Mouse (Mus musculus) hindbrain, embryonic 14.5 days (tissue): ENCODE measurements around the gene Lrfn2. TPM values are rescaled to one million over a fixed set of nuclear protein-coding genes. Genes with fewer than 3 reads are reported as not detected.

Experiments
- ATAC-seq: fragments of 200-750 bp; cut with Nextera tagmentation; 2 replicates; pipeline ENCODE4 v1.8.0; 2017; ENCODE audit warnings: moderate number of reproducible peaks, mild to moderate bottlenecking, moderate TSS enrichment, moderate library complexity; ENCODE audit not compliant: low FRiP score
- DNase-seq: peaks from one replicate; pipeline ENCODE4 v3.0.0-alpha.2; 2015; ENCODE audit warnings: low spot score
- H3K27ac ChIP-seq: fragments of 300-500 bp; sonication (generic); 2 replicates; pipeline ENCODE4 v1.5.1; 2014; ENCODE audit warnings: mild to moderate bottlenecking, moderate library complexity
- H3K27me3 ChIP-seq: fragments of 300-500 bp; sonication (generic); 2 replicates; pipeline ENCODE4 v1.6.1; 2014; ENCODE audit warnings: mild to moderate bottlenecking, low read length, mixed read lengths; ENCODE audit not compliant: control insufficient read depth, insufficient read depth
- H3K36me3 ChIP-seq: fragments of 300-500 bp; sonication (generic); replicated peaks from 2 replicates; pipeline ENCODE4 v1.6.1; 2014; ENCODE audit not compliant: control insufficient read depth, insufficient read depth
- H3K4me1 ChIP-seq: fragments of 300-500 bp; sonication (generic); replicated peaks from 2 replicates; pipeline ENCODE4 v1.6.1; 2014; ENCODE audit warnings: antibody characterized with exemption, low read length, mixed read lengths; ENCODE audit not compliant: control insufficient read depth, insufficient read depth
- H3K4me2 ChIP-seq: fragments of 300-500 bp; sonication (generic); replicated peaks from 2 replicates; pipeline ENCODE4 v1.6.1; 2014; ENCODE audit warnings: mild to moderate bottlenecking, moderate library complexity
- H3K4me3 ChIP-seq: fragments of 300-500 bp; sonication (generic); replicated peaks from 2 replicates; pipeline ENCODE4 v1.5.1; 2014; ENCODE audit warnings: mild to moderate bottlenecking, low read length
- H3K9ac ChIP-seq: fragments of 300-500 bp; sonication (generic); 2 replicates; pipeline ENCODE4 v1.6.1; 2014
- H3K9me3 ChIP-seq: fragments of 300-500 bp; sonication (generic); 2 replicates; pipeline ENCODE4 v1.6.1; 2016; ENCODE audit warnings: low read length; ENCODE audit not compliant: control insufficient read depth
- WGBS: fragments of 180-500 bp; shearing (Covaris S2); extraction: QIAGEN DNeasy Blood & Tissue Kit; methylation state at CpG from one replicate; pipeline ENCODE4 v1.1.7; 2014; 5-methylcytosine and 5-hydroxymethylcytosine counted together
- polyA plus RNA-seq: library from polyadenylated mRNA; unstranded; fragments of >200 nt; fragmentation: Nextera tagmentation; extraction: Ambion mirVana; gene quantifications from 2 replicates; pipeline ENCODE4 v1.2.1, GENCODE M21; 2014

Gene Lrfn2
- polyA plus RNA-seq, 1 experiment from 2014 or later = 7.9 TPM

DNA sequence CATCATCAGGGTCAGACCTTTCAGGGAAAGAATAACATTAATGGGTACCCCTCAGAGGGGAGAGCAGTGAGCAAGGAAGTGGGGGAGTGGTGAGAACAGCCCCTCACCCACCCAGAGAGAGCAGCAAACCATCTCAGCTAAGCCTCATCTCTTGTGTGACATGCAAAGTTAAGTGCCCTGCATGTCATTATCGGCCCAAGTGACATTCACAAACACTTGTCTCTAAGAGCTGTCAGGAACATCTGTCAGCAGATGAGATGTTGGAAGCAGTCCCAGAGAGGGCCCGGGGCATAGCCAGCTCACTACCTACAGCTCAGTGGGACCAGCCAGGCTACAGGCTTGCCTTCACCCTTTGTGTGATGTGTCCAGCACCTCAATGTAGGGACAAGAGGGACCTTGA lies 146.0 kb downstream of the Lrfn2 start:
- no peaks in the 10 kb centered on the region for H3K27me3 ChIP-seq
- H3K9ac ChIP-seq = no peak overlapping the region
- ATAC-seq (peak; percentile 43; the same call in 1 of the 2 replicates), DNase-seq (no peak)
- no peak overlapping the region for H3K4me3 ChIP-seq
- no peaks in the 10 kb centered on the region for H3K36me3 ChIP-seq
- H3K4me1 ChIP-seq = no peaks in the 10 kb centered on the region
- H3K4me2 ChIP-seq = no peak overlapping the region
- H3K27ac ChIP-seq = no peak overlapping the region
- no peaks in the 10 kb centered on the region for H3K9me3 ChIP-seq
- 51% methylated on average over 2 of the region's 2 CpGs for WGBS

DNA sequence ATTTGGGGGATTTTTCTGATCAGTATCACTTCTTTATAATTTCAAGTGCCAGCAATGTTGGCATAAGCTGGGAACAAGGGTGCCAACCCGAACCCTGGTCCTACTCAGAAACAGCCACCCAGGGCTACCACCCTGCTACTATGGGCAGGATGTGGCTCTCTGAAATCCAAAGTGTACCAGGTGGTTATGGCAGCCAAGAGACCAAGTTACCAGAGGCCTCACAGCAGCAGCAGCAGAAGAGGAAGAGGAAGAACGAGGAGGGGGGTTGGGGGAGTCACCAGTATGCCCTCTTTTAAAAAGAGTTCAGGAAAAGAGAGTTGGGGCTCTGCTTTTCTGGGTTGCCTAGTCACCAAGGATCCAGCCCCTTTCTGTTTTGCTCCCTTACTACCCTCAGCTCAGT lies 147.5 kb downstream of the Lrfn2 start:
- H3K9me3 ChIP-seq = no peaks in the 10 kb centered on the region
- whole genome bisulfite sequencing = 73% methylated on average over 2 of the region's 2 CpGs
- H3K4me3 ChIP-seq = no peak overlapping the region
- no peak for ATAC-seq
- no peaks in the 10 kb centered on the region for H3K27me3 ChIP-seq
- no peaks in the 10 kb centered on the region for H3K4me1 ChIP-seq
- no peak overlapping the region for H3K9ac ChIP-seq
- no peak overlapping the region for H3K4me2 ChIP-seq
- no peaks in the 10 kb centered on the region for H3K36me3 ChIP-seq
- no peak overlapping the region for H3K27ac ChIP-seq
- no peak for DNase-seq

DNA sequence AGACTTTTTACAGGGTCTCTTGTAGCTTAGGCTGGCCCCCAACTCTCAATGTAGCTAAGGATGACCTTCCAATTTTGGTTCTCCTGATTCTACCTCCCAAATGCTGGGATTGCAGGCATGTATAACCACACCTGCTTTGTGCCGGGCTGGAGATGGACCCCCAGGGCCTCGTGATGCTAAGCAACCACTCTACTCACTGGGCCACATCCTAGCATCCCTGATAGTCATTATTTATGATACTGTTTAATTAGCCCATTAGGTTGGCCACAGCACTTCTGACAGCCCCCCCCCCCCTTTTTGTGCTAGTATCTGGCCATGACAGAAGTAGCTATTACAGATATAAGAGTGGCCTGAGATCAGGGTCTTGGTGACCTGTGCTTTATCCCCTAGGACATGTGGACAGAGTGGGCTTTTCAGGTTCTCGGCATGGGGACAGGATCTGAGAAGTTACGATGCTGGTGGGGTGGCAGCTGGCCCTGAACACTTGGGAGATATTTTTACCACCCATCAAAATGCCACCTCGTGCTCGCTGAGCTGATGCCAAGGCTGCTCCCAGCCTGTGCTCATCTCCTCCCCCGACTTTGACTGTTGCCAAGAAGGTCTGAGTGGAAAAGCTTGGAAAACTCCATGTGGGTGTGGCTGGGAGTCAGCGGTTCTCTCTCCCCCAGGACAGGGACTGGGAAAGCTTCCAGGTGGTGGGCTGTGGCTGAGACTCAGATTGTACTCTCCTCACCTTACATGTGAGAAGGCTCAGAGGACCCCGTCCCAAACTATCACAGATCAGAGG lies 151.6 kb downstream of the Lrfn2 start:
- no peaks in the 10 kb centered on the region for H3K27me3 ChIP-seq
- no peaks in the 10 kb centered on the region for H3K36me3 ChIP-seq
- no peak for DNase-seq
- WGBS = 76% methylated on average over 9 of the region's 9 CpGs
- no peak overlapping the region for H3K9ac ChIP-seq
- ATAC-seq = no peak
- no peaks in the 10 kb centered on the region for H3K4me1 ChIP-seq
- H3K9me3 ChIP-seq = no peaks in the 10 kb centered on the region
- no peak overlapping the region for H3K4me2 ChIP-seq
- no peak overlapping the region for H3K4me3 ChIP-seq
- no peak overlapping the region for H3K27ac ChIP-seq

DNA sequence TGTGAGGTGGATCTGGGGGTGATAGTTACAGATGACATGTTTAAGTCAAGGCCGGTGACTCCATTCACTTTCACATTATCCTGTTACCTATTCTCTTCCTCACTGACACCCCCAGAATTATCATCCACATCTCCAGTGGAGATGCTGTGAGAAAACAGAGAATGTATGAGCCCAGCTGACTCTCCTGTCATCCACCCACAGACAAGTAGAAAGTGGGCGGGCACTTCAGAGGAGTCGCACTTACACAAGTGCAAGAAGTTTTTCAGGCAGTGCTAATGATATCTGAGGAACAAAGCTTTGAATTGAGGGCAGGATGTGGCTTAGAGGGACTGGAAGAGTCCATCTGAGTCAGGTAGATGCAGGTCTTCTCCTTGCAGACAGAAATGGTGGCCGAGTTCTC lies 152.9 kb downstream of the Lrfn2 start:
- WGBS = 98% methylated on average over 4 of the region's 4 CpGs
- ATAC-seq = no peak

DNA sequence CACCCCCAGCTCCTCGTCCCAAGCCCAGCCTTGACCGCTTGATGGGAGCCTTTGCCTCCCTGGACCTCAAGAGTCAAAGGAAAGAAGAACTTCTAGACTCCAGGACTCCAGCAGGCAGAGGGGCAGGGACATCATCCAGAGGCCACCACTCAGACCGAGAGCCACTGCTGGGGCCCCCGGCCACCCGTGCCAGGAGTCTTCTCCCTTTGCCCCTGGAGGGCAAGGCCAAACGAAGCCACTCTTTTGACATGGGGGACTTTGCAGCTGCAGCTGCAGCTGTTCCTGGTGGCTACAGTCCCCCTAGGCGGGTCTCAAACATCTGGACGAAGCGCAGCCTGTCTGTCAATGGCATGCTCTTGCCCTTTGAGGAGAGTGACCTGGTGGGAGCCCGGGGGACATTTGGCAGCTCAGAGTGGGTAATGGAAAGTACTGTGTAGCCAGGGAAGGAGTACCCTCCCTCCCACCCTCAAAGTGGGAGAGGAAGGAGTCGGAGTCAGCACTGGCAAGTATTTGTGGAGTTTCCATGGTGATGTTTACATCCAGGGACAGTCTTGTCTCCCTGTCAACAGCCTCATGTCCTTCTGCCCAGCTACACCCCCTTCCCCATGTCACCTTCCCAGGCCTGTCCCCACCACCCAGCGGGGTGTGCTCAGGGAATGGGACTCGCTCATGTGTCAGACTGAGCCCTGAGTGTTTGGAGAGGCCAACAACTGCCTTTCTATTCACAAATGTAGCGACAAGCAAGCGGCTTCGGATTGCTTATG lies 164.8 kb downstream of the Lrfn2 start:
- Histone ChIP-seq H3K27me3 (no peaks in the 10 kb centered on the region), H3K4me2 (no peak overlapping the region), H3K27ac (no peak overlapping the region), H3K9me3 (no peaks in the 10 kb centered on the region), H3K4me1 (no peaks in the 10 kb centered on the region), H3K9ac (no peak overlapping the region), H3K4me3 (no peak overlapping the region), H3K36me3 (no peaks in the 10 kb centered on the region)
- no peak for DNase-seq
- ATAC-seq = no peak
- WGBS = 77% methylated on average over 16 of the region's 16 CpGs

More for the DNA sequence above, 152.9 kb downstream of the Lrfn2 start:
- no peaks in the 10 kb centered on the region for H3K27me3 ChIP-seq
- no peaks in the 10 kb centered on the region for H3K4me1 ChIP-seq
- H3K27ac ChIP-seq = no peak overlapping the region
- H3K4me3 ChIP-seq = no peak overlapping the region
- H3K4me2 ChIP-seq = no peak overlapping the region
- no peaks in the 10 kb centered on the region for H3K9me3 ChIP-seq
- H3K36me3 ChIP-seq = no peaks in the 10 kb centered on the region
- no peak for DNase-seq
- no peak overlapping the region for H3K9ac ChIP-seq

DNA sequence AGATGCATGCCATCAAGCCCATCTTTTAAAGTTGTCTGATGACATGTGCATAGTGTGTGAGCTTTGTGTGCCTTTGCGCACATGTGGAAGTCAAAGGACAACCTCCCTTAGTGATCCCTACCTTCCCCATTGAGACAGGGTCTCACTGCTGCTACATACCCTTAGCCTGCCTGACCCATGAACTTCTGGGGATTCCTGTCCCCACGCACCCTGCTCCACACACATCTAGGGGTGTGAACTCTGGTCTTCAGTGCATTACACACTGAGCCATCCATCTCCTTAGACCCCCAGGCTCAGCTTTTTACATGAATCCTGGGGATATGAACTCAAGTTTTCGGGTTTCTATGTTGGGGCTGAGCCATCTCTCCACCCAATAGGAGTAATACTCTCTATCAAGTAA lies 179.2 kb downstream of the Lrfn2 start:
- Histone ChIP-seq H3K27ac (no peak overlapping the region), H3K27me3 (no peaks in the 10 kb centered on the region)
- no peak for ATAC-seq

DNA sequence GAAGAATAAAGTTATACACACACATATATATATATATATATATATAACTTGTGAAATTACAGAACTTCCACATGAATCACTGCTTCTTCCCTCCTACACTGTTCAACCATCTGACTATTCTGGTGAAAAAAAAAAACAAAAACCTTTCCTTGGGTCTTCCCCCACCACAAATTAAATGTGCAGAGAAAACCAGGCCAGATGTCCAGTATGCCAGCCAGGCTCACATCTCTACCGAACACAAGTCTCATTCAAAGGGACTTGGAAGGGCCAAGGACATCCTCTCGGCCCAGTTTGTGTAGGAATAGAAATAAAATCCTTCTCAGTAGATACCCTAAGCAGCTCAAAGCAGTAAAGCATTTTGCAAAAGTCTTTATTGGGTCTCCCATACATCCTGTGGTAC lies 179.7 kb downstream of the Lrfn2 start:
- no peak overlapping the region for H3K4me3 ChIP-seq
- ATAC-seq (no peak), DNase-seq (no peak)
- H3K27me3 ChIP-seq = no peaks in the 10 kb centered on the region
- WGBS = 92% methylated on average over 2 of the region's 2 CpGs
- H3K9me3 ChIP-seq = no peaks in the 10 kb centered on the region
- H3K9ac ChIP-seq = no peak overlapping the region
- H3K36me3 ChIP-seq = no peaks in the 10 kb centered on the region
- no peak overlapping the region for H3K4me2 ChIP-seq
- no peak overlapping the region for H3K27ac ChIP-seq
- no peaks in the 10 kb centered on the region for H3K4me1 ChIP-seq

More for the DNA sequence above, 179.2 kb downstream of the Lrfn2 start:
- no peak for DNase-seq
- WGBS = 93% methylated on average over 3 of the region's 3 CpGs
- no peak overlapping the region for H3K4me2 ChIP-seq
- H3K4me1 ChIP-seq = no peaks in the 10 kb centered on the region
- H3K9ac ChIP-seq = no peak overlapping the region
- no peak overlapping the region for H3K4me3 ChIP-seq
- no peaks in the 10 kb centered on the region for H3K36me3 ChIP-seq
- no peaks in the 10 kb centered on the region for H3K9me3 ChIP-seq

DNA sequence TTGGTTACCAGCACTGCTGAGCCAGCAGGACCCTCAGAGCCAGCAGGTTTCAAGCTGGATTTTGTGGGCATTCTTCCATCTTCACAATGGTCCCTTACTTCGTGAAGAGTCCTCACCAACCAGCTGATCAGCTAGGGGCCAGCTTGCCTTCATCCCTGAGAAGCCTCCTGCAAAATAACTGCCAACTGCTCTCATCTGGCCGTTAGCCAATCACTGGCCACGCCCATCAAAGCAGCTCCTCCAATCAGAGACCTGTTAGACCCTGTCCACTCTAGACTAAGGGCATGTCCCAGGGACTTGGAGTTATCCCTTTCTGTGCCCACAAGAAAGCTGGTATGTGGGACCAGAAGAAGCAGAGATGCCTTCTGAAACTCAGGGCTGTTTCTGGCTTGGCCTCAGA lies 181.2 kb downstream of the Lrfn2 start:
- Histone ChIP-seq H3K27me3 (no peaks in the 10 kb centered on the region), H3K9ac (no peak overlapping the region), H3K9me3 (no peaks in the 10 kb centered on the region), H3K36me3 (no peaks in the 10 kb centered on the region), H3K4me3 (no peak overlapping the region), H3K4me2 (no peak overlapping the region), H3K4me1 (no peaks in the 10 kb centered on the region), H3K27ac (no peak overlapping the region)
- DNase-seq = no peak
- no peak for ATAC-seq
- WGBS = 56% methylated on average over 3 of the region's 3 CpGs

DNA sequence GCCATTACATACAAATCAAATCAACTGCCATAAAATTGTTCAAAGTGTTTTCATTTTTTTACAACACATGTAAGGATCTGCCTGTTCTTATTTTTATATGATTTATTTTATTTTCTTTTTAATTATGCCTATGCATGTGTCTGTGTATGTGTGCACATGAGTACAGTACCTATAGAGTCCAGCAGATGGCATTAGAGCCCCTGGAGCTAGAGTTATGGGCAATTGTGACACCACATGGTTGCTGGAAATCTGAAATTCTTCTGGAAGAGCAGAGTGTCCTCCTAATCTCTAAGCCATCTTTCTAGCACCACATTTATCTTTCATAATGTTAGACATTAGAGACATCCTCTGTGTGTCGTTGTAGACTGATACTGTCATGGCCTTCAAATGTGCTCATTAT lies 192.0 kb downstream of the Lrfn2 start:
- ATAC-seq (no peak), DNase-seq (no peak)
- H3K4me2 ChIP-seq = no peak overlapping the region
- no peak overlapping the region for H3K4me3 ChIP-seq
- WGBS = 92% methylated on average over 1 of the region's 1 CpGs
- H3K27ac ChIP-seq = no peak overlapping the region
- no peaks in the 10 kb centered on the region for H3K27me3 ChIP-seq
- H3K4me1 ChIP-seq = no peaks in the 10 kb centered on the region
- no peak overlapping the region for H3K9ac ChIP-seq
- H3K9me3 ChIP-seq = no peaks in the 10 kb centered on the region
- H3K36me3 ChIP-seq = no peaks in the 10 kb centered on the region
